Mouse (Mus musculus): ENCODE measurements at regions not wholly inside any gene's neighbourhood (a gene's known extent, or its start where the extent isn't known, plus 50 kb on each side); places are given as distances from the start of the nearest gene placed in this dataset.

- DNase-seq: no peak
Observed at GRCm38 (mm10) chr19:14880818-14881217, 283.0 kb upstream of the Tle4 start.

- DNase-seq: no peak
Observed at GRCm38 (mm10) chr19:14873986-14874385, 276.1 kb upstream of the Tle4 start.

DNA sequence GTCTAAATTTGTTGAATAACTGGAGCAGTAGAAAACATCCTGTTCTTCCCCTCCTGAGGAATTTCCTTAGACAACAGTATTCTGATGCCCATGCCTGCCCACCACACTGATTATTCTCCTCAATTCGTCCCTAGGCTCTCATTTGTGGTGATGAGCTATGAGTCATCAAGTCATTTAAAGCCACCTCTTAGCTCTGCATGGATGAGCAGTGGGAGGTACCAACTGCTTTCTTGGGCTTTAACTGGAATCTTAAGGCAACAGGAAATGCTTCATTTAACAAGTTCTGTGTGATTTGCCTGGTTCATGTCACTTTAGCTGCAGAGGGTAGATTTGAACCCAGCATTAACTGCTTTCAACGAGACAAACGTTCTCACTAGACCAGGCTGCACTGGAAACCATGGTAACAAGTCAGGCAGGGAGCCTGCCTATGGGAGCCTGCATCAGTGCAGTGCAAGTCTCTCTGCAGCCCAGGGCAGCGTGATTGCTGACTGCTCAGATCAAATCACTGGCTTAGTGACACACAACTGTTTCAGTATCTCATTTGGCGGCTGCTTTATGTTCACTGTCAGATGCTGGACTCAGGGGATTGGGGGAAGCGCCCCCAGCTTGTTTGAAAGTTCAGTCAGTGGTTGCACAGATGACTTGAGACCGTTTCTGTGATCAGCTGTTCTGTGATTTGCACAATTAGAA, 273.5 kb upstream of the Tle4 start:
- no peak for DNase-seq

- DNase-seq: peak; percentile 20 to 59
Observed at GRCm38 (mm10) chr19:14862654-14863468, 265.0 kb upstream of the Tle4 start.

- DNase-seq: no peak
Observed at GRCm38 (mm10) chr19:14855036-14855435, 257.2 kb upstream of the Tle4 start.

DNA sequence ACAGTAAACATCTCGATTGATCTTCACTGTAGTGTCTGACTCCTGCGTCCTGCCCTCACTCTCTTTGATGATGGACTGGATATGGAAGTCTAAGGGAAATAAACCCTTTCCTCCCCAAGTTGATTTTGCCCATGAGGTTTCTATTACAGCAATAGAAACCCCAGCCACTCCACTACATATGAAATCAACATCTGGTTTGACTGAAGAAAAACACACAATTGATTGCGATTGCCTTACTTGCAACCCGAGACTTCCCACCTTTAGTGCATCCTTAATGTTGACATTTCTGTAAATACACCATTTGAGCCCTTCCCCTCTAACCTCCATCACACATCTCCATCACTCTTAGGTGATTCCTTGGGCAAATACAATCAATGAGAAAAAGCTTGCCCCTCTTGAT, 255.6 kb upstream of the Tle4 start:
- DNase-seq: no peak

DNA sequence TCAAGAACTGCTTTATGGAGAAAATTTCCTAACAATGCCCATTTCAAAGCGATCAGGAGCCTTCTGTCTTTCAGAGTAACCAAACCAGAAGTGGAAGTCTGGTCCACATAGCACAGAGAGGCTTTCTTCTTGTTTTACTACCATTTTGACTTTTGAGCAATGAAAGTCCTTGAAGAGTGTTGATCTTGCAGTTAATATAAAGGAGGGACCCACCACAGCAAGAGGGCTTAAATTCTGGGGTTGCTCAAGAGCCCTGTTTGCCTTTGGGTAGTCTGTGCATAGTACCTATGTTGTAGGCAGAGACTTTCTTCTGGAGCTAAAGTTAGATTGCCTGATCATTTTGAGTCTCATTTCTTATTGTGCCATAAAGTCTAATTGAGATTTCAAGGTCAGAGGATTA, 251.7 kb upstream of the Tle4 start:
- no peak for DNase-seq

GRCm38 (mm10) chr19:14847120-14847519, 249.3 kb upstream of the Tle4 start:
- no peak for DNase-seq

DNA sequence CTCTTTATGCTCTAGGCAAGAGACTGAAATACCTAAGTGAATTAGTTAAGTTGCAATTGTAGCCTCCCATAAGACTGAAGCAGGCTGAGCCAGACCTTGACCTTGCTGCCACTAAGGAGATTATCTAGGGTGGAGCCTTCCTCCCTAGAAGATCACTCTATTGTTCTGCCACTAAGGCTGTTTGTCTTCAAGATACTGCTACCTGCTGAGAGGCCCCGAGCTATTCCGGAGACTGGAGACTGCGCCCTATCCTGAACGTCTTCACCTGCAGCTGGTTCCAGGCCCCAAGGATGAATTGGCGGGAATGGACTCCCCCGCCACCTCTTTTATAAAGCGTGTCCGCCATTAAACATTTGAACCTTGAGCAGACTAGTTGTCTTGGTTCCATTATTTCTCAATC, 237.8 kb upstream of the Tle4 start:
- DNase-seq: no peak

- DNase-seq: no peak
Observed at GRCm38 (mm10) chr19:14816354-14816753, 218.5 kb upstream of the Tle4 start.

GRCm38 (mm10) chr19:14806787-14807186, 208.9 kb upstream of the Tle4 start:
- DNase-seq: no peak

DNA sequence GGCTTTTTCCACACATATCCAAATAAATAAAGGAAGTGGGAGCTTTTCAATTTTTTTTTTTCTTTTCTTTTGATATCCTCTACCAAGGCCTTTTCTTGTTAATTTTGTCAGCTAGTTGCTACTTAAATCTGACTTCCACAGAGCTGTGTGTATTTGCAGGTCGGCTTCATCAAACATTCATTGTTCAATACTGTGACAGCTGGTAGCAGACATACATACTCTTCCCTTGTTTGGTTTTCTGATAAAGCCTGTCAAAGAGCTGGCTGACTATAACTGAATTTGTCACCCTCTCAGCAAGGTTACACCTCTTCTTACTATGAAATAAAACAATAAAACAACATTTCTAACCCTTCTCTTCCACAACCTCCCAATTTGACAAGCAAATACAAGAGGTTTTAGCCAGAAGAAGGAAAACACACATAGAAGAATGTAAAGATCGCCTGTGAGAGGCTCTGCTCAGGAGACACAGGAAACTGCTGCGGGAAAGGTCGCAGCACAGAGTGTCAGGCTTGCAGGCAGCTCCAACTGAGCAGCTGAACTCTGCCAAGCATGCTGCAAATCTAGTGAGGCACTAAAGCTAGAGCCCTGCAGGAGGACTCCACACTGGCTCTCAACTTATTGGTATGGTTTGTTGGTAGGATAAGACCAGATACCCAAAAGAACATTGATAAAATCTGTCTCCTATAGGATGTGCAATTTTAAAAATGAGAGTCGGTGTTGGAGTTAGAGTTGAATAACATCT, 205.2 kb upstream of the Tle4 start:
- no peak for DNase-seq

- DNase-seq: no peak
Observed at GRCm38 (mm10) chr19:14801669-14802068, 203.8 kb upstream of the Tle4 start.

DNA sequence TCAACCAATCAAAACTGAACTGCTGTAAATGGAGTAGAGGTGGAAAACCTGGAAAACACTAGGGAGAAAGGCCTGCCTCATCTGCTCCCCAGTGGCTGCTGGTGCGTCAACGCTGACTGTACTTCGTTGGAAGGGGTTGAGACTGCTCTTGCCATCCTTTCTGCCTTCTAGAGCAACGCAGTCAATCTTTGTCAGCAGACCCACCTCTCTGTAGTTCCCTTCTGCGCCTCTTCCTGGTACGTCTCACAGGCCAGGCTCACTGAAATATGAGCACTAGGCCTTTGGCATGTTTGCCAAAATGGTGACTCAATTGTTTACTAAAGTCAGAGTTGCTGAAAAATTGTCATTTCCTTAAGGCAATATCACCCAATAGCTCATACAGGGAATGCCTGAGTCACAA, 201.2 kb upstream of the Tle4 start:
- no peak for DNase-seq

DNA sequence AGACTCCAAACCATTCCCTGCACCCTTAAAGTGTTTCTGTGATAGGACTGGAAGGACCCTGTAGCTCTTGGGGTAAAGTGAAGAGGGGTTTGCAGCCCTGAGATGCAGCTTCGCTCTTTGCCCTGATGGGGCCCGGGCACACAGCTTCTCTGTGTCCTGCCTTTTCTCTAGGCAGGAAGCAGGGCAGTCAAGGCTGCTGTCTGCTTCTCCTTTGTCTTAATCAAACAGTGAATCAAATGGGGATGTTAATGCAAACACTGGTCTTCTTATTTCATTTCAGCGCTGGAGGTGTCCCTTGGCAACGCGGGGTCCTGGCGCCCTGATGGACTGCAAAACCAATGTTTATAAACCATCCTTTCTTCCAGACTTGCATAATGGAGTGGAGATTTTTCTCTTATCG, 200.6 kb upstream of the Tle4 start:
- DNase-seq: no peak

- no peak for DNase-seq
Observed at GRCm38 (mm10) chr19:14795910-14796309, 198.1 kb upstream of the Tle4 start.

DNA sequence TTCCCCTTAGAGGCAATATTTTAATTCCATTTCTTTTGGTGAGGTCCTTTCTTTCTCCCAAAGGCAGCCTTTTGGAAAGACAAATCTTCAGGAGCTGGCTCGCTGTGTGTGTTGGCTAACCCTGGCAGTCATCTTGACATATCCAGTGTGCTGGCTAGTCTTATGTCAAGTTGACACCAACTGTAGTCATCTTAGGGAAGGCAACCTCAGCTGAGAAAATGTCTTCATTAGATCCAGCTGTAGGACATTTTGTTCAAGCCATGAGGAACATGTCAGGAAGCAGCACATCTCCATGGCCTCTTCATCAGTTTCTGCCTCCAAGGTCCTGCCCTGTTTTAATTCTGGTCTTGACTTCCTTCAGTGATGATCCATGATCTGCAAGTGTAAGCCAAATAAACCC, 192.1 kb upstream of the Tle4 start:
- no peak for DNase-seq

DNA sequence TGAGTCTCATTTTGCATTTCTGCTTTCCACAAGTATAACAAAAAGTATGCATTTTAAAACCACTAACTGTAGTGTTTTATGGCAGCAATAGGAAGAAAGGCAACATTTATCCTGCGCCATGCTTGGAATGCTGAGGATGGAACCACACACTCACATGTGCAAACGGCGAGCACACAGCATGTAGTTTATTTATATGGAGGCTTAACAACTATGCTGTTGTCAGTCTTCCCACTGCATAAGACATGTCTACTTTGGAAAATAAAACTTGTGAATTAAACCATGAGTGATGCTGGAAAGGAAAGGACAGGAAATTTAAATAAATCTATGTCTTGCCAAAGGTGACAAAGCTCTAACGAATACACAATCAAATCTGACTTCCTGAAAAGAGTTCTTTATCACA, 190.8 kb upstream of the Tle4 start:
- no peak for DNase-seq

DNA sequence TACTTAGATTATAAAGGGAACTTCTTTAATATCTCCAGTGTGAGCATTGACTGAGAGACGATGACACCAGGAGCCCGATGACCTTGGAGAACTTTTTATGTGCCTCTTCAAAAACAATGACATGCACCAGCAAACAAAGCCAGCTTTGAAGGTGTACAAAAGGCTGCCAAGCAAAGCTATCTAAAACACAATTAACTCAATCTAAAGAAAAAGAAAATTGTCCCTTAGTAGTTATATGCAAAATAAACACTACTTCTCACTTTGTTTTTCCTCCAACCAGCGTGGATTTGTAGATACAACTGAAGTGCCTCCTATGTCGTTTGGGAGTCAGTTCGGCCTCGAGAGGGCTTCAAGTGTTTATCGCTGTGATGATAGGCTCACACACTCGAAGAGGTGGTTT, 189.0 kb upstream of the Tle4 start:
- no peak for DNase-seq

DNA sequence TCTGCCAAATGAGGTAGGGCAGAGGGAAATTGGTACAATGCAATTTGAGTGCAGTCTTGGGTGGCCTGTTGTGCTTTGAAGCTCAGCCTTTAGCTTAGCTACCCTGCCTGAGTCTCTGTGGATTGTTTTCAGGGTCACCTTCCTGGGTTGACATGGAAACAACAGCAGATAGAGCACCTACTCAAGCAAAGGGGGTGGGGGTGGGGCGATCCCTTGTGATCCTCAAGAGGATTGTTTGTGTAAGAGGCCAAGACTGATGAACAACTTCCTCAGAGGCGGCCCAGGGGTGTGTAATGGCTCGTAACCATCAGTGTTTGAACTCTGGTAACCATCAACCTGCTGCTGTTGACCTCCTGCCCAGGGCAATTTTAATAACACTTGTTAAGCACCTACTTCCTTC, 187.8 kb upstream of the Tle4 start:
- peak; percentile 4 to 18 for DNase-seq

DNA sequence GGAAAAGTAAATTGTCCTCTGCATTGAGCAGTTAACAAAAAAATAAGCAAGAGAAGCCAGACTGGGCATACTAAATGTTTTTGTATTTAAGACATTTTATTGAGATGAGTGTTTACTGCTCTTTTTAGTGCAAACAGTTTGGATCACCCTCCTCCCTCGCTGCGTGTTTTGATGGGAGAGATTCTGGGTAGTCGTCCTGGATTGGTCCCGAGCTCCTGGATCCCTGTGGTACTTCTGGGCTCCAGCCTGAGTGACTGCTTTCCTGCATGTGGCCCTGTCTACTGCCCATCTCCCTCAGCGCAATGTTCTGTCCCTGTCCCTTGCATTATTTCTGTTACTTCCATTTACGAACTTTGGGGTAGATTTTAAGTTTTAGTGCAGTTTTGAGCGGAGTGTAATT, 179.9 kb upstream of the Tle4 start:
- no peak for DNase-seq

DNA sequence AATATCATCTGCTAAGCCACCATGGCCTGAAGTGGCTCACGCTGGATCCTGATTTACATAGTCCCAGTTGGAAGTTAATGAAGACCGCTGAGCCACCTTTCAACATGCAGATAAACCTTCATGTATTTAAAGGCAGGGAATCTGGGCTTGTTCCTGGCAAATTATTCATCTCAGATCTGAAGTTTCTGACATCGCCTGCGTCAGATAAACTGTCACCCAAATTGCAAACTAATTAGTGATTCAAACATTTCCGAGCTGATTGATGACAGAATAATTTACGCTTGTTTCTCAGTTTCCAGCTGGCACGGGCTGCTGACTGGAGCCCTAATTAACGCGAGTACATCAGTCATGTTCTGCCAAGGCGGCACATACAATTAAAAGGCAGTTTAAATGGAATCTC, 179.3 kb upstream of the Tle4 start:
- no peak for DNase-seq

DNA sequence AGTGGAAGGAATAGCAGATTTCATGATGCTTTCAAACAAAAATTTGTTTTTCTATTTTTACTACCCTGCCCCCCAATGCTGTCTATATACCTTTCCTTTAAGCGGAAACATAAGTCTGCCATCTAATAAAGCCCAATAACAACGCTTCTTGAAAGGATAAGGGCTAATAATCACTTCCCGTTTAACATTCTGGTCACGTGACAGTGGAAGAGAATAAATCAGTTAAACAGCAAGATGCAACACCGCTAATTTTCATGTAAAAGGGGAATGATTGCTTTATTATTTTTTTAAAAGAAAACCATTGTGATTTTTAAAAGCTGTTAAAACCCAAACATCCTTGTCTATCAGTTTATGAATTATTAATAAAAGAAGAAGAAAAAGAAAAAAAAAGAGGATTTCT, 178.9 kb upstream of the Tle4 start:
- DNase-seq: no peak

DNA sequence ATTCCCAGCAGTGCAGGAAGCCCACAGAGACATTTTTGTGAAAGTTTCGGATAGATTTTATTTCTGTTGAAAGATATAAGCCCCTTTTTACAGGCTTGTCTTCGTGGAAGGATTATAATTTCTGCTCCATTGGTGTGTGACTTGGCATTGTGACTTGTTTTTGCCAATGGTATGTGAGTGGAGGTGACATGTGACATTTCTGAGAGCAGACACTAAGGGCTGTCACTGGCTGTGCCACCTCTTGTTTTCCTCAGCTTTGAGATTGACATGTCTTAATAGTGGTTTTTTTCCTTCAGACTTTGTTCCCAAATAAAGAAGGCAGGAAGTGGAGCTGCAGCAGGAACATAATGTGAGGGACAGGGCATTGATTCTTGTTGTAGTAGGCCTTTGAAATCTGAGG, 174.9 kb upstream of the Tle4 start:
- no peak for DNase-seq

All from lung, adult 18-20 months (tissue).